Mouse (Mus musculus) G1E-ER4 (cell line): ENCODE data around the gene Bst1. TPM values are rescaled to one million over a fixed set of nuclear protein-coding genes. Genes with fewer than 3 reads are reported as not detected.

Source experiments
- GATA1 ChIP-seq: IDR thresholded peaks from one replicate; pipeline ENCODE4 v1.8.0; 2012; ENCODE audit warnings: low read length, inconsistent platforms
- polyA plus RNA-seq: library from polyadenylated mRNA; stranded (reverse); fragments of >175 nt; gene quantifications from 2 replicates; pipeline ENCODE4 v1.2.3, GENCODE M21; 2012

Gene Bst1
- polyA plus RNA-seq, result not detected in 2 replicates

DNA sequence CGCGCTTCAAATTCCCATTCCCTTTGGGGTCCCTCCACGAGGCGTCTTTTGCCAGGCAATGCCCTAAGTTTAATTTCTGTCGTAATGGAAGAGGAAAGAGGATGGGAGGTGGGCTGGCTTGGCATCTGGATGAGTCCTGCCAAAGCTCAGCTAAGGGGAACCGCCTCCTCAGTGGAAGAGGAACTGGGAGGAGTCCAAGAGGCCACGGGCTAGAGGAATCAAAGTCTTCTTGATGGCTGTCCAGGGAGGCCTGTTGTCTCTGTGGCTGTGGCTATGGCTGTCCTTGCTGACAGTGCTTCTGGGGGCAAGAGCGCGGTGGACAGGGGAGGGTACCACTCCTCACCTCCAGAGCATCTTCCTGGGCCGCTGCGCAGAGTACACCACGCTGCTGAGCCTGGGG lies at the start of gene Bst1:
Gene Bst1 (plus strand): TSS at position 191 of the 400 bp plus-strand sequence.
- no peak for TF ChIP-seq GATA1

- no peak for TF ChIP-seq GATA1
Measured at GRCm38 (mm10) chr5:43770618-43771354, 47.9 kb upstream of the Bst1 start.

GRCm38 (mm10) chr5:43771555-43771954 lies 47.1 kb upstream of the Bst1 start:
- no peak for TF ChIP-seq GATA1

DNA sequence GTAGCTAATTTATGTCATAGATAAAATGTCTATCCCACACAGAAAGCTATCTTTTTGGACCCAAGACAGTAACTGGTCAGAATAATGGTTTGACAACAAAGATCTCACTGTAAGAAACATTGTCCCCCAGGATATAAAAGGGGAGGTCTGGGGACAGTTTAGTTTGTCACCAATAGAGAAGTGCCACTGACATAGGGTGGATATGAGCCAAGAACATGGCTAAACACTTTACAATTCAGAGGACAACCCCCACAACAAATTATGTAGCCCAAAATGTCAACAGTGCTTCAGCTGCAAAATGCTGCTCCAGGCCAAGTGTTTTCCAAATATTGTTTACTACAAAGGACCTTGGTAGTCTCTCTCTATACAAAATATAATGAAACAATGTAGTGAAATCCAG lies 42.3 kb upstream of the Bst1 start:
- TF ChIP-seq GATA1, result no peak

DNA sequence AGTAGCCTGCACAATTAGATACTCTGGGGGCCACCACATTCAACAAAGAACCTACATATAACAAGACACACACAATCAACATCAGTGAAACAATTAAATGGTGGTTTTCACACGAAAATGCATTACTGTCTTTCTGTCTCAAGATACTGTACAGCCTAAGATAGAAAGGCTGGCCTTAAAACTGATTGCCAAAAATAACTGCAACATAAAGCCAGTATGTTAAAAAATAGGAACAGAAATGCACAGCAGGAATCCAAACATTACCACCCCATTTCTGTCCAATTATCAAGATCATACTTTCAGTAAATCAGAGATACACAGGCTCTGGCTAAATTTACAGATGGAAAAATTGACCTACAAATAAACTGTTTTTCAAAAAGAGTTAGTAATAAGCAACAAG lies 41.7 kb upstream of the Bst1 start:
- TF ChIP-seq GATA1, result no peak

DNA sequence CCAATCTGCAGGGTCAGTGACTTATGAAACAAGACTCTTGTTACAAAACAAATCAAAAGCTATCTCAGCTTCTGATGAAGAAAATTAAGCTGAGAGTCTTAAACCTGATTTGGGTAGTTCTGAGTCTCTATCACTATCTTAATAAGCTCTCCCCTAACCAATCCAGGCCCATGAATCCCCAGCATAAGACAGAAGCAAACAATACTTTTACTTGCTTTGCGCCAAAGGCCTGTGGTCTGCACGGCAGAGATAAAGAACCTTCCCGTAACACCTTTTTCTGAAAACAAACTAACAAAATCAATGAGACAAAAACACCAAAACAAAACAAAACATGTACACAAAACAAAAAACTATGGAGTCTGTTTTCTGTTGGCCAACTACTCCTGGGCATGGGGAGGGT lies 40.1 kb upstream of the Bst1 start:
- TF ChIP-seq GATA1, result no peak

- TF ChIP-seq GATA1, result no peak
Measured at GRCm38 (mm10) chr5:43781423-43781976, 37.2 kb upstream of the Bst1 start.

DNA sequence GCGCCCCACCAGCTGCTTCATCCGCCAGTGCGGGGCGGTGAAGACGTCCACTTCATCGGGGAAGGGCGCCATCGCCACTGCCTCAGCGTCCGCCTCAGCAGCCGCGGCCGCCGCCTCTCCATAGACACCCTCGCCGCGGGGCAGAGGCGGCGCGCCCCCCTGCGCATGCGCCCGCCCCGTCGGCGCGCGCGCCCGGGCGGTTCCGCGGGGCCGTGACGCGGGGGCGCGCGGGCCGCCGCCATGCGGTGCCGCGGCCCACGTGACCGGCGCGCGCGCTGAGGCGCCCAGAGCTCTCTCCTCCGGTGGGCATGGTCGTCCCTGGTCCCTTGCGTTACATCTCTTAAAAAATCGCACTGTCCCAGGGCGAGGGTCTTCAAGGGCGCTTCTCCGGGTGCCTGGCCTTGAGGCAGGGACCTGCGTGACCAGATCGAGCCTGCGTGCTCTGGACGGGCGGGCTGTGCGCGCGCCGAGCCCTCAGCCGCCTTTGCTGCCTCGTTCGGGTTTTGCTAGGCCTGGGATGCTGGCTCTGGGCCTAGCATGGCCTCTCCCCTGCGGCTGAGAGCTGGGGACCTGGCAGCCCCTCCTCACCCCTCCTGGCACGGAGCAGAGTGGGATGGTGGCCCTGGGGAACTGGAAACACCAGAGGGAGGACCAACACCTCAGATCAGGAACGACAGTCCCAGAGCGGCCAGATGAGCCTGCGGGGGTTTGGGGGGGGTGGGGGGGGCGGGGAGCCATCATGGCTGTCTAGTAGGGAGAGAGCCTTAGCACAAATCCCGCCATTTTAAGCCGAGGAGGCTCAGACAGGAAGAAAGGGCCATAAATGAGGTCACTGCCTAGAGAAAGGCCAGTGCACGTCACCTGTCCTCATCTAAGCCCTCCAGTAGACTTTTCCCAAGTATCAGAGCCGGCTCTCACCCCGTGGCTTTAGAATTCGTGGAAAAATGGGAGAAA lies 36.4 kb upstream of the Bst1 start:
- no peak for TF ChIP-seq GATA1

DNA sequence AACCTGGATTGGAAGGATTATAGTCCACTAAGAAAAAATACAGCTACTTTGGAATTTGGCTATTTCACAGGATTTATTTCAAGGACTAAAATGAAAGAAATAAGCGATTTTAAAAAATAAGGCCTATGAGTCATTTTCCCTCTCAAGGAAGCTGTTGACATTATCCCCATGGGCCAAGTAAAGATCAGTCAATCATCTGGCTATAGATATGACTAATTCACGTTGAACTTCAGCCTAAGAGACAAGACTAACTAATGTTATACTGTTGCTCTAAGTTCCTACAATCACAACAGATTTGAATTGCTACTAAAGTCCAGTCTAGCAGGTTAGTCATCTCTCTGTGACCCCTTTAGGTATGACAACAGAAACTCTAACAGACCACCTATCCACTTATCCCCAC lies 34.7 kb upstream of the Bst1 start:
- TF ChIP-seq GATA1, result no peak

DNA sequence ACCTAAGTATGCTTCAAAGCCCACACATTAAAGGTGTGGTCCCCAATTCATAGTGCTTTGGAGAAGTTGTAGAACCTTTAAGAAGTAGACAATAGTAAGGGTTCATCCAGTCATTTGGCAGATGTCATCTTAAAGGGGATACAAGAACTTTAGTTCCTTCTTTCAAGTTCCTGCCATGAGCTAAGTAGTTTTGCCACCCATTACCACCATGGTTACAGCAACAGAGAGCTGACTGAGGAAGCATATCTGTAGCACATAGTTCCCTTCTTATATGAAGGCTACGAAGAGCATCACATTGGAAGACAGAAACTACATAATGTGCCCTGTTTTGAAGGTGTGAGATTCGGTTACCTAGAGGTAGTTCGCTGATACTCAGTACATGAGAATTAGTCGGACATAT lies 32.1 kb upstream of the Bst1 start:
- TF ChIP-seq GATA1, result no peak

- TF ChIP-seq GATA1, result no peak
Measured at GRCm38 (mm10) chr5:43787976-43788752, 30.5 kb upstream of the Bst1 start.

DNA sequence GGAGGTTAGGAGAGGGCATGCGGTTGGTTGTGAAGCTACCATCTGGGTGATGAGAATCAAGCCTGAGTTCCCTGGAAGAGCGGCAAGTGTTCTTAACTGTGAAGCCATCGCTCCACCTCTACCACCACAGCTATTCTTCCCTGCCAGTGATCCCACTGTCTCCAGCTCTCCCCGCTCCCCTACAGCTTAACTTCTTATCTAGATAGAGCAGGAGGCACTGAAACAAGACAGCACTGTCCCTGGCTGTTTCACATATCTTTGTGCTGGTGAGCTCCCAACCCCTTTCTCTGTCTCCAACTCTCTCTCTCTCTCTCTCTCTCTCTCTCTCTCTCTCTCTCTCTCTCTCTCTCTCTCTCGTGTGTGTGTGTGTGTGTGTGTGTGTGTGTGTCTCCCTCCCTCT lies 26.3 kb upstream of the Bst1 start:
- no peak for TF ChIP-seq GATA1

DNA sequence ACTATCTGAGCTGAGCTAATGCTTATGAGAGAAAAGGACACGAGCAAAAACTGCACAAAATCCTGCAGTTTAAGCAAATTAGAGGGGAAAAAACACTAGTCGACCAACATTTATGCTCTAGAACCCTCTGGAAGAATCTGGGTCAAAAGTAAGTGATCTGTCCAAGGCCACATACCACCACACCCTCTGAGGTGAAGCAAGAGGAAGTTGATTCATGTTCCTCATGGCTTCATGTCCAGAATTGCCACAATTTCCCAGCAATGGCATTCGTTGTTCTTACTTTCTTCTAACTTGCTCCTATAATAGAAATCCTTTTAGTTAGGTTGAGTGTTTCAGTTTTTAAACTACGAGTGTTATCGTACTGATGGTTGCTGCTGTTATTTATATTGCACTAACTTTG lies 19.2 kb upstream of the Bst1 start:
- TF ChIP-seq GATA1, result no peak

- no peak for TF ChIP-seq GATA1
Measured at GRCm38 (mm10) chr5:43800700-43801099, 18.0 kb upstream of the Bst1 start.

DNA sequence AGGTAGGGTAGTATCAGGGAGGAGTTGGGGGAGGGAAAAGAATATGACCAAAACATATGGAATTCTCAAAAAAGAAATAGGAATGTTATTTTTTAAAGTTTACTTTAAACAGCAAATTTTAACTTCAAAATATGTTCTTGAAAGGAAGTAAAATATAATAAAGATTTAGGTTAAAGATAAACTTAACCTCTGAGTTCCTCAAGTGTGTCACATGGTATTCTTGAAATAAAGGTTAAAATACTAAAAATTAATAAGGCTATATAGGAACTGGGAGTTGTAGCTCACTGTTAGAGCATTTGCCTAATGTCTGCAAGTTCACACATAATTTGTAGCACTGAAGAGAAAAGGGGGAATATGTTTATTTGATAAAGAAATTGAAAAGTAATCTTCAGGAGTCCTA lies 17.4 kb upstream of the Bst1 start:
- TF ChIP-seq GATA1, result no peak
